Comparison of ENCODE assay signal across 8 mouse cellular contexts in the genomic region with DNA sequence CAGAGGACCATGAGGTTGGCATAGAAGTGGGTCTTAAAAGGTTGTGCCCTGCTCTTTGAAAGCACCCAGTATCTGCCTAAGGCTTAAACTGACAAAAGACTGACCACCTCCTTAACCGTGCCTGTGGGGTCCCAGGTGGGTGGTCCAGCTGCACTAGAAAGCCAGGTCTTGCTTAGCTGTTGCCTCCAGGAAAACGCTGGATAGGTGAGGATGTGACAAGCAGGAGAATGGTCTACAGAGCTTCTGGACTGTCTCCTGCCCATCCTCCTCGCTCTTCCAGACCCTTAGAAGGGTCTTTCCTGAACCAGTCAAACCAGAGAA. TPM values are rescaled to one million over a fixed set of nuclear protein-coding genes. Genes with fewer than 3 reads are reported as not detected.
DNase-seq lines count a peak whose midpoint lies in the region; ATAC-seq and TF ChIP-seq lines count a peak whose summit lies in the region.

No protein-coding gene starts in this region.

- no peak overlapping the region for H3K27ac ChIP-seq in heart, embryonic 11.5 days (ENCODE audit: low read depth, low read length)
- 0 out of 2 replicates have a peak overlapping the region, but pooled peaks have one; percentile 80 for H3K27ac ChIP-seq in hindbrain, embryonic 11.5 days (ENCODE audit: low read depth, low read length)
- peak overlapping the region; percentile 70; the same call in 1 of the 2 replicates for H3K27ac ChIP-seq in midbrain, embryonic 13.5 days

- DNase-seq in heart, adult 8-10 months (ENCODE audit: low spot score) = no peak
- no peak for DNase-seq in G1E (ENCODE audit: low spot score)
- DNase-seq in hindbrain, embryonic 11.5 days (ENCODE audit: low spot score) = peak; percentile 48
- no peak for DNase-seq in Muller cell, postnatal 12 days (ENCODE audit: inconsistent ontology term)
- no peak for DNase-seq in cerebellum, adult 11 months
- DNase-seq in frontal cortex, adult 2 months (ENCODE audit: extremely low spot score in 1 of 2, low spot score in 1 of 2) = no peak

- ATAC-seq in heart, embryonic 11.5 days (replicated peaks; ENCODE audit: insufficient number of reproducible peaks, low FRiP score, low TSS enrichment) = no peak
- no peak for ATAC-seq in G1E (ENCODE audit: extremely low read depth, insufficient number of reproducible peaks, low FRiP score, poor library complexity, severe bottlenecking)
- ATAC-seq in hindbrain, embryonic 11.5 days (ENCODE audit: low FRiP score) = no peak
- ATAC-seq in midbrain, embryonic 13.5 days = no peak

- peaks cover 18% of the 10 kb centered on the region for H3K4me1 ChIP-seq in heart, embryonic 11.5 days (ENCODE audit: control insufficient read depth, insufficient read depth, low read length)
- peaks cover 50% of the 10 kb centered on the region for H3K4me1 ChIP-seq in G1E (ENCODE audit: insufficient read depth, low read depth, low read length)
- H3K4me1 ChIP-seq in hindbrain, embryonic 11.5 days (replicated peaks; ENCODE audit: control insufficient read depth, insufficient read depth, low read length) = peaks cover 13% of the 10 kb centered on the region
- H3K4me1 ChIP-seq in midbrain, embryonic 13.5 days (replicated peaks) = peaks cover 52% of the 10 kb centered on the region

- no peaks in the 10 kb centered on the region for H3K9me3 ChIP-seq in heart, embryonic 11.5 days (replicated peaks; ENCODE audit: control insufficient read depth, low read length)
- no peaks in the 10 kb centered on the region for H3K9me3 ChIP-seq in G1E (replicated peaks)
- H3K9me3 ChIP-seq in hindbrain, embryonic 11.5 days (ENCODE audit: control insufficient read depth, low read length) = no peaks in the 10 kb centered on the region
- no peaks in the 10 kb centered on the region for H3K9me3 ChIP-seq in midbrain, embryonic 13.5 days

- WGBS in heart, embryonic 11.5 days (ENCODE audit: insufficient replicate concordance) = 33% methylated on average over 3 of the region's 3 CpGs
- WGBS in hindbrain, embryonic 11.5 days = 30% methylated on average over 3 of the region's 3 CpGs
- WGBS in midbrain, embryonic 13.5 days = 19% methylated on average over 3 of the region's 3 CpGs

- peak overlapping the region; percentile 73 for H3K4me3 ChIP-seq in heart, embryonic 11.5 days (ENCODE audit: low read depth, low read length)
- H3K4me3 ChIP-seq in G1E (ENCODE audit: low read depth, low read length) = peak overlapping the region; percentile 78
- peak overlapping the region; percentile 72 for H3K4me3 ChIP-seq in hindbrain, embryonic 11.5 days (ENCODE audit: low read depth, low read length)
- H3K4me3 ChIP-seq in midbrain, embryonic 13.5 days (replicated peaks) = peak overlapping the region; percentile 70

- H3K27me3 ChIP-seq in heart, embryonic 11.5 days (ENCODE audit: control insufficient read depth, insufficient read depth, low read length) = no peaks in the 10 kb centered on the region
- H3K27me3 ChIP-seq in G1E (ENCODE audit: insufficient read depth, low read length) = peaks cover 6% of the 10 kb centered on the region; the same call in 1 of the 2 replicates
- H3K27me3 ChIP-seq in hindbrain, embryonic 11.5 days (ENCODE audit: control insufficient read depth, insufficient read depth, low read length) = no peaks in the 10 kb centered on the region; the same call in 1 of the 2 replicates
- peaks cover 3% of the 10 kb centered on the region; the same call in 1 of the 2 replicates for H3K27me3 ChIP-seq in midbrain, embryonic 13.5 days

- peaks cover under 1% of the 10 kb centered on the region for H3K36me3 ChIP-seq in heart, embryonic 11.5 days (ENCODE audit: control insufficient read depth, insufficient read depth, low read length)
- peaks cover 21% of the 10 kb centered on the region for H3K36me3 ChIP-seq in G1E (replicated peaks)
- no peaks in the 10 kb centered on the region for H3K36me3 ChIP-seq in hindbrain, embryonic 11.5 days (ENCODE audit: control insufficient read depth, insufficient read depth, low read length)
- H3K36me3 ChIP-seq in midbrain, embryonic 13.5 days = peaks cover 3% of the 10 kb centered on the region

- H3K9ac ChIP-seq in heart, embryonic 11.5 days (ENCODE audit: low read depth, low read length) = peak overlapping the region; percentile 86
- H3K9ac ChIP-seq in hindbrain, embryonic 11.5 days (ENCODE audit: low read depth, low read length) = peak overlapping the region; percentile 89
- peak overlapping the region; percentile 79 for H3K9ac ChIP-seq in midbrain, embryonic 13.5 days (replicated peaks)

- peak overlapping the region; percentile 93 for H3K4me2 ChIP-seq in heart, embryonic 11.5 days
- peak overlapping the region; percentile 80 for H3K4me2 ChIP-seq in hindbrain, embryonic 11.5 days (replicated peaks; ENCODE audit: low read depth, low read length)
- H3K4me2 ChIP-seq in midbrain, embryonic 13.5 days (replicated peaks) = peak overlapping the region; percentile 63

- no peak for TF ChIP-seq CTCF in G1E (IDR thresholded peaks at IDR 0.05; ENCODE audit: low read depth, low read length)

RNA-seq across cellular contexts. Expression of gene Spef1, which starts 0.5 kb away (rescaled TPM):
- 1.2 and 1.7 TPM in 2 replicates for polyA plus RNA-seq in heart, embryonic 11.5 days (2014; fragmentation: Nextera tagmentation; extraction: Ambion mirVana)
- total RNA-seq in heart, adult 8-10 months (2022) = 1 to 10 TPM; 4.4 to 6.2 (median 4.9) TPM
- total RNA-seq in G1E (2014; fragmentation: Nextera tagmentation) = 5.6 TPM in 1 of 2 replicates, not detected in the other
- 1.4 and 1.9 TPM in 2 replicates for total RNA-seq in G1E (2017)
- polyA plus RNA-seq in G1E (2012) = 0.75 and 0.78 TPM in 2 replicates
- polyA plus RNA-seq in hindbrain, embryonic 11.5 days (2014; fragmentation: Nextera tagmentation; extraction: Ambion mirVana) = 7.7 and 9.4 TPM in 2 replicates
- polyA plus RNA-seq in midbrain, embryonic 13.5 days (2015; fragmentation: Nextera tagmentation; extraction: Ambion mirVana) = 10.8 and 11.5 TPM in 2 replicates
- polyA plus RNA-seq in frontal cortex, adult 2 months (2012; rRNA removed) = 9.5 and 10.0 TPM in 2 replicates

RNA-seq across cellular contexts. Expression of gene Cdc25b, which starts 0.8 kb away (rescaled TPM):
- 41.1 and 41.8 TPM in 2 replicates for polyA plus RNA-seq in heart, embryonic 11.5 days (2014; fragmentation: Nextera tagmentation; extraction: Ambion mirVana)
- total RNA-seq in heart, adult 8-10 months (2022) = 1 to 10 TPM; 4.3 to 4.9 (median 4.5) TPM
- total RNA-seq in G1E (2014; fragmentation: Nextera tagmentation) (14.0 and 85.9 TPM in 2 replicates), G1E (2017) (12.6 and 14.2 TPM in 2 replicates)
- 6.0 and 7.0 TPM in 2 replicates for polyA plus RNA-seq in G1E (2012)
- 102 and 106 TPM in 2 replicates for polyA plus RNA-seq in hindbrain, embryonic 11.5 days (2014; fragmentation: Nextera tagmentation; extraction: Ambion mirVana)
- 50.6 and 59.3 TPM in 2 replicates for polyA plus RNA-seq in midbrain, embryonic 13.5 days (2015; fragmentation: Nextera tagmentation; extraction: Ambion mirVana)
- polyA plus RNA-seq in frontal cortex, adult 2 months (2012; rRNA removed) = 22.8 and 27.6 TPM in 2 replicates

RNA-seq across cellular contexts. Expression of gene Cenpb, which starts 7.7 kb away (rescaled TPM):
- 4.1 and 4.6 TPM in 2 replicates for polyA plus RNA-seq in heart, embryonic 11.5 days (2014; fragmentation: Nextera tagmentation; extraction: Ambion mirVana)
- total RNA-seq in heart, adult 8-10 months (2022) = 10 to 100 TPM; 89.5 to 93.4 (median 90.3) TPM
- total RNA-seq in G1E (2014; fragmentation: Nextera tagmentation) = 4.5 and 5.6 TPM in 2 replicates
- 7.4 and 8.6 TPM in 2 replicates for total RNA-seq in G1E (2017)
- polyA plus RNA-seq in G1E (2012) = 29.5 and 35.4 TPM in 2 replicates
- 8.8 and 9.0 TPM in 2 replicates for polyA plus RNA-seq in hindbrain, embryonic 11.5 days (2014; fragmentation: Nextera tagmentation; extraction: Ambion mirVana)
- 13.3 and 15.0 TPM in 2 replicates for polyA plus RNA-seq in midbrain, embryonic 13.5 days (2015; fragmentation: Nextera tagmentation; extraction: Ambion mirVana)
- 73.7 and 79.6 TPM in 2 replicates for polyA plus RNA-seq in frontal cortex, adult 2 months (2012; rRNA removed)

RNA-seq across cellular contexts. Expression of gene Ap5s1, which starts 19.3 kb away (rescaled TPM):
- 30.3 and 31.2 TPM in 2 replicates for polyA plus RNA-seq in heart, embryonic 11.5 days (2014; fragmentation: Nextera tagmentation; extraction: Ambion mirVana)
- total RNA-seq in heart, adult 8-10 months (2022) = 10 to 100 TPM; 31.8 to 42.6 (median 37.9) TPM
- total RNA-seq in G1E (2014; fragmentation: Nextera tagmentation) (5.1 and 31.3 TPM in 2 replicates), G1E (2017) (5.1 and 5.2 TPM in 2 replicates)
- 3.3 and 8.4 TPM in 2 replicates for polyA plus RNA-seq in G1E (2012)
- 23.9 and 25.2 TPM in 2 replicates for polyA plus RNA-seq in hindbrain, embryonic 11.5 days (2014; fragmentation: Nextera tagmentation; extraction: Ambion mirVana)
- 32.7 and 33.4 TPM in 2 replicates for polyA plus RNA-seq in midbrain, embryonic 13.5 days (2015; fragmentation: Nextera tagmentation; extraction: Ambion mirVana)
- polyA plus RNA-seq in frontal cortex, adult 2 months (2012; rRNA removed) = 47.2 and 68.7 TPM in 2 replicates

RNA-seq across cellular contexts. Expression of gene 1700037H04Rik, which starts 27.7 kb away (rescaled TPM):
- 83.0 and 83.4 TPM in 2 replicates for polyA plus RNA-seq in heart, embryonic 11.5 days (2014; fragmentation: Nextera tagmentation; extraction: Ambion mirVana)
- 10 to 100 TPM in 3 of 4 experiments, 1 to 10 TPM in 1; 9.7 to 12.1 (median 10.5) TPM for total RNA-seq in heart, adult 8-10 months (2022)
- total RNA-seq in G1E (2014; fragmentation: Nextera tagmentation) = 81.9 and 98.7 TPM in 2 replicates
- 28.1 and 30.2 TPM in 2 replicates for total RNA-seq in G1E (2017)
- 155 and 173 TPM in 2 replicates for polyA plus RNA-seq in G1E (2012)
- polyA plus RNA-seq in hindbrain, embryonic 11.5 days (2014; fragmentation: Nextera tagmentation; extraction: Ambion mirVana) = 122 and 123 TPM in 2 replicates
- 89.6 and 92.2 TPM in 2 replicates for polyA plus RNA-seq in midbrain, embryonic 13.5 days (2015; fragmentation: Nextera tagmentation; extraction: Ambion mirVana)
- 104 and 114 TPM in 2 replicates for polyA plus RNA-seq in frontal cortex, adult 2 months (2012; rRNA removed)
